Mouse (Mus musculus) CD4-positive, CD25-positive, alpha-beta regulatory T cell (primary cell): Measurements from ENCODE around the gene Chat. TPM values are rescaled to one million over a fixed set of nuclear protein-coding genes. Genes with fewer than 3 reads are reported as not detected.

Source experiments
- polyA plus RNA-seq: library from polyadenylated mRNA; unstranded; fragments of 100-300 nt; shearing (Covaris generic); gene quantifications from one replicate; pipeline ENCODE4 v1.2.1, GENCODE M21; 2017

Gene Chat
- polyA plus RNA-seq, result not detected

GRCm38 (mm10) chr14:32465889-32466288 lies at the start of gene Chat:
Gene Chat, minus strand, starts transcription at chr14:32465989.

GRCm38 (mm10) chr14:32513336-32514032 lies 47.7 kb upstream of the Chat start, which contains the start of gene Ercc6:
Gene Ercc6, plus strand, starts transcription at chr14:32513521.

GRCm38 (mm10) chr14:32464601-32465505 lies 936 bp downstream of the Chat start, which contains the start of gene Slc18a3:
Gene Slc18a3, minus strand, starts transcription at chr14:32464850.

GRCm38 (mm10) chr14:32388196-32388595 lies 77.6 kb downstream of the Chat start, which contains the start of gene 1700024G13Rik:
Gene 1700024G13Rik, minus strand, starts transcription at chr14:32388391.

Other genes with a start within 250 kb of the Chat start
- 0.18 TPM for gene Ogdhl, start 144.0 kb downstream of the Chat start, polyA plus RNA-seq
- not detected for gene 1700024G13Rik, start 77.6 kb downstream of the Chat start, polyA plus RNA-seq
- gene Slc18a3, start 1.1 kb downstream of the Chat start, polyA plus RNA-seq, result not detected
- 31.6 TPM for gene Ercc6, start 47.5 kb upstream of the Chat start, polyA plus RNA-seq
- gene Prrxl1, start 133.4 kb upstream of the Chat start, polyA plus RNA-seq, result not detected
- not detected for gene 3425401B19Rik, start 219.3 kb upstream of the Chat start, polyA plus RNA-seq